Mouse (Mus musculus): Measurements from ENCODE around the gene Smurf1.

The Smurf1 gene

GRCm38 (mm10) chr5:144965639-144966351 is at the start of gene Smurf1:
Gene Smurf1, minus strand, starts transcription at chr5:144965847.
- in situ Hi-C loops (cut with MboI, MseI), result no loop called here

- in situ Hi-C loops (cut with MboI, MseI), result no loop called here
Measured at GRCm38 (mm10) chr5:145014278-145014677, 48.6 kb upstream of the Smurf1 start.

- in situ Hi-C loops (cut with MboI, MseI), result no loop called here
Measured at GRCm38 (mm10) chr5:145008878-145009659, 43.4 kb upstream of the Smurf1 start.

GRCm38 (mm10) chr5:145005596-145005995 is 39.9 kb upstream of the Smurf1 start:
- in situ Hi-C loops (cut with MboI, MseI), result no loop called here

- in situ Hi-C loops (cut with MboI, MseI), result no loop called here
Measured at GRCm38 (mm10) chr5:145004495-145004894, 38.8 kb upstream of the Smurf1 start.

- in situ Hi-C loops (cut with MboI, MseI), result no loop called here
Measured at GRCm38 (mm10) chr5:145003362-145003761, 37.7 kb upstream of the Smurf1 start.

GRCm38 (mm10) chr5:144998491-144998890 is 32.8 kb upstream of the Smurf1 start:
- in situ Hi-C loops (cut with MboI, MseI), result no loop called here

- in situ Hi-C loops (cut with MboI, MseI), result no loop called here
Measured at GRCm38 (mm10) chr5:144990481-144990880, 24.8 kb upstream of the Smurf1 start.

GRCm38 (mm10) chr5:144990051-144990450 is 24.4 kb upstream of the Smurf1 start:
- in situ Hi-C loops (cut with MboI, MseI), result no loop called here

- in situ Hi-C loops (cut with MboI, MseI), result no loop called here
Measured at GRCm38 (mm10) chr5:144989061-144989405, 23.4 kb upstream of the Smurf1 start.

GRCm38 (mm10) chr5:144988340-144989060 is 22.9 kb upstream of the Smurf1 start:
- in situ Hi-C loops (cut with MboI, MseI), result no loop called here

- in situ Hi-C loops (cut with MboI, MseI), result no loop called here
Measured at GRCm38 (mm10) chr5:144987561-144987960, 21.9 kb upstream of the Smurf1 start.

GRCm38 (mm10) chr5:144984839-144985238 is 19.2 kb upstream of the Smurf1 start:
- in situ Hi-C loops (cut with MboI, MseI), result no loop called here

GRCm38 (mm10) chr5:144983227-144983626 is 17.6 kb upstream of the Smurf1 start:
- in situ Hi-C loops (cut with MboI, MseI), result no loop called here

GRCm38 (mm10) chr5:144979110-144979509 is 13.5 kb upstream of the Smurf1 start:
- in situ Hi-C loops (cut with MboI, MseI), result no loop called here

- in situ Hi-C loops (cut with MboI, MseI), result no loop called here
Measured at GRCm38 (mm10) chr5:144978533-144979107, 13.0 kb upstream of the Smurf1 start.

- in situ Hi-C loops (cut with MboI, MseI), result no loop called here
Measured at GRCm38 (mm10) chr5:144971266-144971665, 5.6 kb upstream of the Smurf1 start.

- in situ Hi-C loops (cut with MboI, MseI), result no loop called here
Measured at GRCm38 (mm10) chr5:144964872-144965638, 592 bp downstream of the Smurf1 start.

- in situ Hi-C loops (cut with MboI, MseI), result no loop called here
Measured at GRCm38 (mm10) chr5:144964465-144964864, 1.2 kb downstream of the Smurf1 start.

- in situ Hi-C loops (cut with MboI, MseI), result no loop called here
Measured at GRCm38 (mm10) chr5:144963817-144964261, 1.8 kb downstream of the Smurf1 start.

GRCm38 (mm10) chr5:144963401-144963800 is 2.2 kb downstream of the Smurf1 start:
- in situ Hi-C loops (cut with MboI, MseI), result no loop called here

Data from T-helper 1 cell (primary cell).